Mouse (Mus musculus) CH12.LX (cell line): Measurements from ENCODE around the gene Aco2. TPM values are rescaled to one million over a fixed set of nuclear protein-coding genes. Genes with fewer than 3 reads are reported as not detected.

Experiments used
- DNase-seq: peaks from one replicate; pipeline ENCODE4 v3.0.0-alpha.2; 2013; ENCODE audit errors: extremely low read depth
- H3K27ac ChIP-seq: 2 replicates; pipeline ENCODE4 v1.5.1; 2012; ENCODE audit warnings: low read depth, mild to moderate bottlenecking, control low read depth, moderate library complexity; ENCODE audit not compliant: insufficient read depth
- H3K27me3 ChIP-seq: replicated peaks from 2 replicates; pipeline ENCODE3; 2012; ENCODE audit warnings: inconsistent platforms
- H3K36me3 ChIP-seq, 2 experiments: replicated peaks in 1 of 2; 2 replicates each; pipeline versions ENCODE3 to v1.6.1; 2012; ENCODE audit warnings: inconsistent platforms in 1 of 2, low read length in 1 of 2, mild to moderate bottlenecking in 1 of 2, mixed read lengths in 1 of 2, moderate library complexity in 1 of 2; ENCODE audit not compliant: control insufficient read depth in 1 of 2, insufficient read depth in 1 of 2
- H3K4me1 ChIP-seq, 2 experiments: 2 replicates each; pipeline ENCODE4 v1.6.1; 2012; ENCODE audit warnings: inconsistent platforms in 1 of 2, moderate library complexity in 1 of 2; ENCODE audit not compliant: insufficient read depth in 2 of 2, control insufficient read depth in 1 of 2
- H3K4me2 ChIP-seq: 2 replicates; pipeline ENCODE4 v1.6.1; 2012; ENCODE audit warnings: low read depth, mild to moderate bottlenecking, control low read depth; ENCODE audit not compliant: poor library complexity, insufficient read depth, severe bottlenecking
- H3K4me3 ChIP-seq, 3 experiments: fragments of 150-350 bp in 1 of 3; sonication (generic) in 1 of 3; replicated peaks in 1 of 3; 2 replicates each; pipeline versions ENCODE3 to v1.5.1; 2011 to 2012; ENCODE audit warnings: low read depth in 2 of 3, low read length in 2 of 3, mild to moderate bottlenecking in 2 of 3, moderate library complexity in 2 of 3, control low read depth in 1 of 3, improper control_type of control experiment in 1 of 3, inconsistent platforms in 1 of 3, mixed read lengths in 1 of 3; ENCODE audit not compliant: poor library complexity in 1 of 3
- H3K79me2 ChIP-seq: replicated peaks from 2 replicates; pipeline ENCODE4 v1.6.1; 2012; ENCODE audit warnings: mild to moderate bottlenecking, moderate library complexity; ENCODE audit not compliant: control insufficient read depth, poor library complexity, insufficient read depth, severe bottlenecking; ENCODE audit errors: extremely low read depth
- H3K9ac ChIP-seq: 2 replicates; pipeline ENCODE4 v1.6.1; 2012; ENCODE audit warnings: low read depth, mild to moderate bottlenecking, control low read depth, moderate library complexity; ENCODE audit not compliant: insufficient read depth
- H3K9me3 ChIP-seq: replicated peaks from 2 replicates; pipeline ENCODE3; 2012; ENCODE audit warnings: low read length, inconsistent platforms, mixed read lengths
- ELF1 ChIP-seq: IDR thresholded peaks from 2 replicates; pipeline ENCODE4 v1.6.1; 2014; ENCODE audit warnings: low read depth, mild to moderate bottlenecking, inconsistent platforms, low read length, improper control_type of control experiment
- EP300 ChIP-seq: IDR thresholded peaks from 2 replicates; pipeline ENCODE4 v1.6.1; 2011; ENCODE audit warnings: low read length, improper control_type of control experiment
- HCFC1 ChIP-seq: IDR thresholded peaks from 2 replicates; pipeline ENCODE4 v1.6.1; 2012; ENCODE audit warnings: low read depth, mild to moderate bottlenecking, inconsistent platforms, low read length, improper control_type of control experiment
- JUN ChIP-seq: IDR thresholded peaks from 2 replicates; pipeline ENCODE4 v1.6.1; 2011; ENCODE audit warnings: low read depth, mild to moderate bottlenecking, low read length, improper control_type of control experiment, moderate library complexity; ENCODE audit not compliant: insufficient read depth
- KAT2A ChIP-seq: IDR thresholded peaks from 2 replicates; pipeline ENCODE4 v1.6.1; 2012; ENCODE audit warnings: low read length, improper control_type of control experiment, inconsistent platforms; ENCODE audit not compliant: insufficient replicate concordance
- MAFK ChIP-seq: IDR thresholded peaks from 2 replicates; pipeline ENCODE4 v1.6.1; 2011; ENCODE audit warnings: low read length, improper control_type of control experiment; ENCODE audit not compliant: insufficient replicate concordance
- MAX ChIP-seq: IDR thresholded peaks from 2 replicates; pipeline ENCODE4 v1.6.1; 2011; ENCODE audit warnings: low read length, improper control_type of control experiment
- MEF2A ChIP-seq: IDR thresholded peaks from 2 replicates; pipeline ENCODE4 v1.6.1; 2014; ENCODE audit warnings: low read depth, mild to moderate bottlenecking, inconsistent platforms, low read length, improper control_type of control experiment, borderline replicate concordance
- MXI1 ChIP-seq: IDR thresholded peaks from 2 replicates; pipeline ENCODE4 v1.6.1; 2011; ENCODE audit warnings: mild to moderate bottlenecking, low read depth, low read length, improper control_type of control experiment
- MYC ChIP-seq: IDR thresholded peaks from 2 replicates; pipeline ENCODE4 v1.6.1; 2011; ENCODE audit warnings: low read depth, mild to moderate bottlenecking, improper control_type of control experiment, low read length
- PAX5 ChIP-seq: IDR thresholded peaks from 2 replicates; pipeline ENCODE4 v1.6.1; 2012; ENCODE audit warnings: low read length, inconsistent platforms, mixed read lengths
- POLR2A ChIP-seq: IDR thresholded peaks from 2 replicates; pipeline ENCODE4 v1.6.1; 2011; ENCODE audit warnings: low read depth, mild to moderate bottlenecking, improper control_type of control experiment, low read length
- POLR2AphosphoS2 ChIP-seq: IDR thresholded peaks from 2 replicates; pipeline ENCODE4 v1.6.1; 2011; ENCODE audit warnings: low read depth, low read length, improper control_type of control experiment
- SIN3A ChIP-seq: IDR thresholded peaks from 2 replicates; pipeline ENCODE4 v1.6.1; 2012; ENCODE audit warnings: low read length, improper control_type of control experiment, inconsistent platforms
- SMC3 ChIP-seq: IDR thresholded peaks from 2 replicates; pipeline ENCODE4 v1.6.1; 2011; ENCODE audit warnings: low read depth, low read length, improper control_type of control experiment
- TBP ChIP-seq: conservative IDR thresholded peaks from 2 replicates; pipeline ENCODE4 v1.6.1; 2011; ENCODE audit warnings: low read depth, low read length, improper control_type of control experiment
- TCF12 ChIP-seq: IDR thresholded peaks from 2 replicates; pipeline ENCODE4 v1.6.1; 2014; ENCODE audit warnings: low read depth, mild to moderate bottlenecking, inconsistent platforms, low read length, improper control_type of control experiment
- UBTF ChIP-seq: IDR thresholded peaks from 2 replicates; pipeline ENCODE4 v1.6.1; 2012; ENCODE audit warnings: low read depth, mild to moderate bottlenecking, inconsistent platforms, low read length, improper control_type of control experiment, moderate library complexity
- USF1 ChIP-seq: IDR thresholded peaks from 2 replicates; pipeline ENCODE4 v1.6.1; 2014; ENCODE audit warnings: low read depth, mild to moderate bottlenecking, inconsistent platforms, low read length, improper control_type of control experiment
- ZMIZ1 ChIP-seq: IDR thresholded peaks from 2 replicates; pipeline ENCODE4 v1.6.1; 2012; ENCODE audit warnings: low read depth, mild to moderate bottlenecking, inconsistent platforms, low read length, improper control_type of control experiment
- ZNF384 ChIP-seq: IDR thresholded peaks from 2 replicates; pipeline ENCODE4 v1.6.1; 2012; ENCODE audit warnings: low read depth, low read length, improper control_type of control experiment, inconsistent platforms
- dilution Hi-C: fragments of 300-500 bp; cut with MboI; formaldehyde crosslinking; loops from 2 replicates; pipeline ENCODE4 v1.14.3; 2020; ENCODE audit warnings: low sequenced_read_pairs; ENCODE audit not compliant: extremely low pct_unique_long_range_greater_than_20kb, extremely low pct_ligation_motif_present
- in situ Hi-C: fragments of 300-500 bp; cut with MboI; formaldehyde crosslinking; loops from 3 replicates; pipeline ENCODE4 v1.14.3; 2019; ENCODE audit warnings: low sequenced_read_pairs, low pct_ligation_motif_present, low pct_unique_long_range_greater_than_20kb, mixed read lengths
- polyA plus RNA-seq: library from polyadenylated mRNA; unstranded; fragments of >175 nt; gene quantifications from 2 replicates; pipeline ENCODE4 v1.2.1, GENCODE M21; 2012; ENCODE audit warnings: low read depth; ENCODE audit not compliant: insufficient read length
- total RNA-seq, 2 experiments: library from RNA; depleted of rRNA; stranded (reverse); fragments of 300-350 nt in 1 of 2; fragments of >200 nt in 1 of 2; gene quantifications; 2 replicates each; pipeline ENCODE4 v1.2.3; 2012 to 2014

The Aco2 gene
- total and polyA plus RNA-seq, 3 experiments: 150 to 205 (median 190) TPM

DNA sequence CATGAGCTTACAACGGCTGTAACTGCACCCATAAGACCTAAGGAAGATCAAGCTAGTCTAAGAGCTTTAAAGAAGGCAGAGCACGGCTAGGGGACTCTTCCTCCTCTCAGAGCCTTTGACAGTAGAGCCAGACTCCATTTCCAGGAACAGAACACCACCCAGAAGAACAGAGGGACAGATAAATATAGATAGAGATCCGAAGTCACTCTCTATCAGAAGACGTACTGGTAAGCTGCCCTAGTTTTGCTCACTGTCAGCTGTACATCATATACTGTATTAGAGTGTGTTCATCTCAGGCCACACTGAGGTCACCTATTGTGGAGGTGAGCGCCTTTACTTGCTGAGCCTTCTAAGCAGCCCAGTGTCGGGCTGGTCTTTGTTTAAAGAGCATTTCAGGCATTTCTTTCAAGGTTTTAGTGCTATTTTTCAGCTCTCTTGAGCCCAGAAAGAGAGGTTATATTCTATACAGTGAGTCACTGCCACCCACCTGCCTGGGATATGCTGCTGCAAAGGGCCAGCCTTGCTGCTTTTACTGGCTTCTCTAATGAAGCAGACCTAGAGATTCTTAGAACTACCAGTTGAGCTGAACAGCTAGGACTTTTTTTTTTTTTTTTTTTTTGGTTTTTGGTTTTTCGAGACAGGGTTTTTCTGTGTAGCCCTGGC lies 19.2 kb downstream of the Aco2 start:
- TF ChIP-seq SMC3 (no peak), MXI1 (no peak), SIN3A (no peak), ZMIZ1 (no peak), EP300 (no peak), PAX5 (no peak)
- in situ Hi-C loops (no loop called here), dilution Hi-C loops (no loop called here)
- H3K9me3 ChIP-seq: no peaks in the 10 kb centered on the region
- H3K27me3 ChIP-seq: no peaks in the 10 kb centered on the region
- H3K79me2 ChIP-seq: peaks cover 4% of the 10 kb centered on the region; the same call in 1 of the 2 replicates
- no peak overlapping the region for H3K4me3 ChIP-seq
- no peak overlapping the region for H3K9ac ChIP-seq
- H3K27ac ChIP-seq: no peak overlapping the region
- no peak overlapping the region for H3K4me2 ChIP-seq
- H3K36me3 ChIP-seq: peaks cover 52 to 86% of the 10 kb centered on the region in 2 experiments
- peaks cover 0 to 21% of the 10 kb centered on the region in 2 experiments; a peak in 2 of 4 replicates for H3K4me1 ChIP-seq
- no peak for DNase-seq

DNA sequence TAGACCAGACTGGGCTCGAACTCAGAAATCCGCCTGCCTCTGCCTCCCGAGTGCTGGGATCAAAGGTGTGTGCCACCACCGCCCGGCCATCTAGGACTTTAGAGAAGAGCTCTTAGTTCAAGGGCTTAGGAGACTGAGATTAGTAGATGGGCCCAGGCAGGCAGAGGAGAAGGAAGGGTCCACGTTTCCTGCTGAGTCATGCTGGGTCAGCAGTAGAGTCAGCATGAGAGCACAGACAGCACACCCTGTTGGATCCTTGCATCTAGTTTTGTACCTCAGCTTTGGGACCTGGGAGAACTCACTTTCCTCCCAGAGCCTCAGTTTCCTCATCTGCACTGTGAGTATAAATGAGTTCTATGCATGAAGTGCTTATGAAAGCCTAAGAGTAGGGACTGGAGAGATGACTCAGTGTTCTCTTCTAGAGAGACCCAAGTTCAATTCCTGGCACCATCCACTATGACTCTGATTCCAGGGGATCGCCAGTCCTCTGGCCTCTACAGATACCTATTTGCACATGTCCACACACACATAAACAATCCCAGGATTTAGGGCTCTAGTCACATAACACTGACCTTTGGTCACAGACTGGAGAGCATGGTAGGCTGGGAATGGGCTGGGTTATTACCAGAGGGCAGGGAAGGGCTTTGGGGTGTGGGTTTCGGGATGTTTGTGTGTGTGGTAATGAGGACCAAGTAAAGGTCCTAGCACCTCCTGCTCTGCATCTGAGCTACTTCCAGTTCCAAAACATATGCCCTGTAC lies 19.9 kb downstream of the Aco2 start:
- Histone ChIP-seq H3K27me3 (no peaks in the 10 kb centered on the region), H3K36me3 (peaks cover 55 to 87% of the 10 kb centered on the region in 2 experiments), H3K27ac (no peak overlapping the region), H3K9me3 (no peaks in the 10 kb centered on the region)
- in situ Hi-C loops: no loop called here
- TF ChIP-seq UBTF (no peak), MAFK (peak; percentile 58; the same call in 1 of the 2 replicates), TBP (no peak)
- TF ChIP-seq, all 38 proteins: peak for 1
- H3K9ac ChIP-seq: no peak overlapping the region
- DNase-seq: no peak
- H3K4me3 ChIP-seq: no peak overlapping the region
- dilution Hi-C loops: no loop called here
- H3K79me2 ChIP-seq: no peaks in the 10 kb centered on the region
- H3K4me2 ChIP-seq: no peak overlapping the region
- H3K4me1 ChIP-seq: peaks cover 0 to 21% of the 10 kb centered on the region in 2 experiments; a peak in 2 of 4 replicates

DNA sequence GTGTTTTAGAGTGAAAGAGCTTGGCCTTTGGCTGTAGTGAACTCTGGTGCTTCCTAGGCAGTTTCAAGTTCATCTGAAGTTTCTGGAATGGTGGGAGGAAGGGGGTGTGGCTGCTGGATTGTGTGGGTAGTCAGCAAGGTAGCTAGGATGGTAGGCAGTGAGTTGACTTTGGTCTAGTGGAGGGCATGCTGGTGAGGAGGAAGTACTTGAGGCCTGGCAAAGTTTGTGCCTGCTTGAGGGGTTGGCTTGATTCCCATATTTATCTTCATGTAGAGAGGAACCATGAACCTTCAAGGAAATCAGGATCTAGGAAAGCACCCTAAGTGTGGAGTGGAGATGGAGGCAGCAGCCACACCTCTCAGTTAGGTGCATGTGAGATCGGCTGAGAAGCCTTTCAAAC lies 21.9 kb downstream of the Aco2 start:
- Histone ChIP-seq H3K4me2 (no peak overlapping the region), H3K36me3 (peaks cover 66 to 90% of the 10 kb centered on the region in 2 experiments), H3K79me2 (no peaks in the 10 kb centered on the region), H3K27me3 (no peaks in the 10 kb centered on the region), H3K4me3 (no peak overlapping the region), H3K27ac (no peak overlapping the region; the same call in 1 of the 2 replicates), H3K4me1 (peaks cover 0 to 21% of the 10 kb centered on the region in 2 experiments; a peak in 2 of 4 replicates), H3K9ac (no peak overlapping the region), H3K9me3 (no peaks in the 10 kb centered on the region)
- dilution Hi-C loops: no loop called here
- no peak for TF ChIP-seq SMC3
- TF ChIP-seq POLR2AphosphoS2: no peak
- TF ChIP-seq MXI1: no peak
- TF ChIP-seq PAX5: no peak
- TF ChIP-seq MYC: no peak
- no peak for TF ChIP-seq MEF2A
- no peak for TF ChIP-seq HCFC1
- no peak for TF ChIP-seq ELF1
- no peak for TF ChIP-seq TCF12
- TF ChIP-seq POLR2A: no peak
- TF ChIP-seq JUN: no peak
- TF ChIP-seq MAX: no peak
- TF ChIP-seq USF1: no peak
- no peak for TF ChIP-seq ZNF384
- TF ChIP-seq KAT2A: no peak
- no peak for DNase-seq
- in situ Hi-C loops: no loop called here
